Mouse (Mus musculus): ENCODE data around the gene Znhit1. TPM values are rescaled to one million over a fixed set of nuclear protein-coding genes. Genes with fewer than 3 reads are reported as not detected.
A peak's percentile ranks its signal among the peaks of the same experiment; 100 is the strongest.
"Not testable (repeated sequence)": the region's sequence is repeated elsewhere in the genome, so short reads cannot be mapped to it uniquely, and the experiment has no call there.

Gene Znhit1
- polyA plus RNA-seq, 1 experiment, result 52.4 TPM

DNA sequence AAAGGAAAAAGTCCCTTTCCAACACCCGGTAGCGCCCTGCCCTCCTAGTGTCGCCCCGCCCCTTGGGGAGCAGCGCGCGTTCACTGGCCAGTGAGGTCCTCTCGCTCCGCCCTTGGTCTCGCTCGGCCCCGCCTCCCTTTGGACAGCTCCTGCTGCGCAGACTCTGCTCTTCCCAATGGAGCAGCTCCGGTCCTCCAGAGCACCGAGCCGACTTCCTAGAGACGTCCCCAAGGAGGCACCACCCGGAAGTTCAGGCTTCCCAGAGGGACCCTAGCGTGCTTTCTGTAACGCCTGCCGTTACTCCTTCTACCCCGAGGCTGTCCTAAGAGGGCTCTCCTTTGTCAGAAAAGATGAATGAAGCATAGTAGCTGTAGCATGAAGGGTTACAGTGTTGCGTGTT lies 34.8 kb downstream of the Znhit1 start, which contains the start of gene Fis1:
Fis1 (plus strand) TSS at position 261 of the 400 bp plus-strand sequence.
- peak; percentile 78 for DNase-seq (ENCODE audit: low read depth)

DNA sequence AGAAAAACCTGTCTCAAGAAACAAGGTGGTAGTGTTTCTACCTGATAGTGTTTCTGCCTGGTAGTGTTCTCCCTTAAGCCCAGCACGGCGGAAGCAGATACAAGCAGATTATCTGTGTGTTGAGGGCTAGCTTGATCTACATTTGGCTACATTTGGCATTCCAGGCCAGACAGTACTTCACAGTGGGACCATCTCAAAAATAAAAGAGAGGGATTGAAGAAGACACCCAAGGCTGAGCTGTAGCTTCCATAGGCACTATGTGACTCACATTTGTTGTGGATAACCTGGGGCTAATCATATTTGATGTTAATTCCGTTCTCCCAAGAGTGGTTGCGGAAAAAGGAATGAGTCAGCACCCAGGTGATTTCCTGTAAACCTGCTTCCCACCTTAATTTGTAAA lies 35.7 kb downstream of the Znhit1 start:
- no peak for DNase-seq (ENCODE audit: low read depth)

DNA sequence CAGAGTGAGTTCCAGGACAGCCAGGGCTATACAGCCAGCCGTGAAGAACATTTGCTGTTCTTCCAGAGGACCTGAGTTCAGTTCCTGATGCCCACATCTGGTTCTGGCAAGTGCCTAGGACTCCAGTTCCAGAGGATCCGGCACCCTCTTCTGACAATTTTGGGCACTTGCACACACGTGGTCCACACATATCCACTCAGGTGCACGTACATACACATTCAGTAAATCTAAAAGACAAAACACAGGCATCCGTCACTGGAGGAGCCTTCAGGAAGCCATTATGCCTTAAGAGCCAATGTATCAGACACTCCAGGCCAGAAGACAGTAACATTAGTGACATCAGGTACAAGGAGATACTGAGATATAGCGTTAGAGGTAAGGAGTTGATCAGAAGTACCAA lies 37.3 kb downstream of the Znhit1 start:
- DNase-seq (ENCODE audit: low read depth), result no peak

DNA sequence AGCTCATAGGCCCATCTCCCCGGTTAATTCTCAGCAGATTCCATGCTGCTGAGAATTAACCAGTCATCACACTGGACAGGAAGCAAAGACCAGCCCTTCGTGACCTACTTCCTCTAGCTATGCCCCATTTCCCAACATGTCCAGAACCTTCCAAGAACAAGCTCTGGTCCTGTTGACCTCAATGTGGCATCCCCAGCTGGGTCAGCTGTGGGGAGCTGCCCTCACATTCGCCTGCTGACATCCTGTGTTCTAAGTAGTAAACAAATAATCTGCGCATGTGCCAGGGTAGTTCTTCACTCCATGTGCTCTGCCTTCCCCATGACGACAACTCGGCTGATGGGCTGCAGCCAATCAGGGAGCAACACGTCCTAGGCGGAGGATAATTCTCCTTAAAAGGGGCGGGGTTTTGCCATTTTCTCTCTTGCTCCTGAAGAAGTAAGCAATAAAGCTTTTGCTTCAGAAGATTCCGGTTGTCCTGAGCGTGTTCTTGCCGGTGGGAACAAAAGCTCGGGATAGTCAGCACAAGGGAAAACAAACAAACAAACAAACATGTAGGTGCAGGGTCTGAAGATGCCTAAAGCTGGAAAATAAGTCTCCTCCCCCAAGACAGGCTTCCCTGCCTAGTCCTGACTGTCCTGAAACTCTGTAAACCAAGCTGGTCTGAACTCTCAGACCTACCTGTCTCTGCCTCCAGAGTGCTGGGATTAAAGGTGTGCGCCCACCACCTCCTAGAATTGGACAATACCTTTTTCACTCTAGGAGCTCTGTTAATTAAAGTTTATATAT lies 38.1 kb downstream of the Znhit1 start:
- not testable (repeated sequence) for DNase-seq (ENCODE audit: low read depth)

DNA sequence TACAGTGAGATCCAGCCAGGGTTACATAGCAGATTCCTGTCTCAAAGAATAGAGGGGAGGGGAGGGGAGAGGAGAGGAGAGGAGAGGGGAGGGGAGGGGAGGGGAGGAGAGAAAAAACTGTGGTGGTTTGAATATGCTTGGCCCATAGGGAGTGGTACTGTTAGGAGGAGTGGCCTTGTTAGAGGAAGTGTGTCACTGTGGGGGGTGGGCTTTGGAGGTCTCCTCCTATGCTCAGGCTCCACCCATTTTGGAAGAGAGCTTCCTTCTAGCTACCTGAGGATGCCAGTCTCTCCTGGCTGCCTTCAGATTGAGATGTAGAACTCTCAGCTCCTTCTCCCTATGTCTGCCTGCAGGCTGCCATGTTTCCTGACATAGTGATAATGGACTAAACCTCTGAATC lies 39.9 kb downstream of the Znhit1 start:
- no peak for DNase-seq (ENCODE audit: low read depth)

DNA sequence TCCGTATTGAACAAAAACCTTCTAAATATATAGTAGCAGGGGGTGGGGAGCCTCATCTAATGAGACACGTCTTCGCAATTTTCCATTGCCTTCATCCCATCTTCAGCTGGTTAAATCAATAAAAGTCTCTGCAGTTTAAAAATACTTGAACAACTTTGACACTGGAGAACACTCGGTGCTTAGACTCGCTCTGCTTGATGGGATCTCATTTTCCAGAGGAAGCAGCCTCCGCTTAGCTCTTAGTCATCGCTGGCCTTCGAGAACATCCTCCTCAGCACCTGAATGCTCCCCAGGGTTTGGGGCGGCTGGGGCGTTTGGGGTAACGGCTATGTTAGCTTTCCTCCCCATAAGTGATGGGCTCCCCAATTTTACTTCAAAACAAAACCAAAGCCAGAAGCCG lies 42.7 kb downstream of the Znhit1 start:
- no peak for DNase-seq (ENCODE audit: low read depth)

DNA sequence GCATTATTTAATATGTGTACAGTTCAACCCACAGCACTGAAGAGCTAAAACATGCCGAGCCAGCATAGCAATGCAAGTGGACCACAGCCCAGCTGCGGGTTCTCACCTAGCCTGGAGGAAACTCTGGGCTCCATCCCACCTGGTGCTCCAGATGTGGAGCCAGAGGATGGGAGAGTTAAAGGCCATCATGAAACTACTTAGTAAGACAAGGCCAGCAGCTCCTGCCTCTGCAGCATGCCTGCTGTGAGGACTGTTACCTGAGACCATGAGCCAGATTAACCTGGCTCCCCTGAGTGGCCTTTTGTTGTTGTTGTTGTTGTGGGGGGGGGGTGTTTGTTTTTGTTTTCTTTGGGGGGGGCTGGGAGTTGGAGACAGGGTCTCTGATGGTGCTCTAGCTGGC lies 44.4 kb downstream of the Znhit1 start:
- no peak for DNase-seq (ENCODE audit: low read depth)

DNA sequence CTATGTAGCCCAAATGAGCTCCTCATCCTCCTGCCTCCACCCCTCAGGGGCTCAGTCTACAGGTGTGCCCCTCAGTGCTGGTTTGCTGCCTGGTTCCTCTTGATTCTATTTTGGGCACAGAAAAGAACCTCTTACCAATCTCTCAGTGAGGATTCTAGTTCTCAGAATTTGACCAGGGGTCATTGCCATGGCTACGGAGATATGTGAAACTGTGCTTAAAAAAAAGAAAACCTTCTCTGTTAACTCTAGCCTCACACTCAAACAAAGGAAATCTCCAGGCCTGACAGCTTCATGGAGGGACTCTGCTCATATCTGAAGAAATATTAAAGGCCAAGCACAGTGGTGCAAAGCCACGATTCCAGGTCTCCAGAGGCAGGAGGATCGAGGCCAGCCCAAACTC lies 45.0 kb downstream of the Znhit1 start:
- no peak for DNase-seq (ENCODE audit: low read depth)

DNA sequence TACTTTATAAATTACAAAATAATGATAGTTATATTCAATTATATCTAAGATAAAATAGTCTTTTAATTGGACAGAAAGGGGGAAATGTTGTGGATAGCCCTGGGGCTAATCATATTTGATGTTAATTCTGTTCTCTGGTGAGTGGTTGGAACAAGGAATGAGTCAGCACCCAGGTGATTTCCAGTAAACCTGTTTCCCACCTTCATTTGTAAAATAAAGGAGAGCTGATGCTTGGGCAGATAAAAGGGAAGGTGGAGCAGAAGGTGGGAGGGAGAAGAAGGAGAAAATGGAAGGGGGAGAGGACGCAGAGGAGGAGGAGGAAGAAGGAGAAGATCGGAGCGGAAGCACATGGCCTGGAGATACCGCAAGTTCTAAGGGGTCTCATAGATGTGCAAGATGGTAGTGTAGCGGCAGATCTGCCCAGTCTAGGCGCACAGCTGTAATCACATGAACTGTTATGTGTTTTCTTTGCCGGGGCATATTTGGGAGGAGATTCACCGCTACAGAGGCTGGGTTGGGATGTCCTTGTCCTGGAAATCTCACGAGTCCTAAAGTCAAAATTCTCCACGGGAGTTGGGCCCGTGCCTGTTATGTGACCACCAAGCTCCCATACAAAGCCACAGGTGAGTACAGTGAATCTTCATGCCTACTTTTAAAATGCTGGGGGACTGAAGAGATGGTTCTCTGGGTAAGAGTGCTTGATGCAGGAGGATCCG lies 46.8 kb downstream of the Znhit1 start:
- no peak for DNase-seq (ENCODE audit: low read depth)

DNA sequence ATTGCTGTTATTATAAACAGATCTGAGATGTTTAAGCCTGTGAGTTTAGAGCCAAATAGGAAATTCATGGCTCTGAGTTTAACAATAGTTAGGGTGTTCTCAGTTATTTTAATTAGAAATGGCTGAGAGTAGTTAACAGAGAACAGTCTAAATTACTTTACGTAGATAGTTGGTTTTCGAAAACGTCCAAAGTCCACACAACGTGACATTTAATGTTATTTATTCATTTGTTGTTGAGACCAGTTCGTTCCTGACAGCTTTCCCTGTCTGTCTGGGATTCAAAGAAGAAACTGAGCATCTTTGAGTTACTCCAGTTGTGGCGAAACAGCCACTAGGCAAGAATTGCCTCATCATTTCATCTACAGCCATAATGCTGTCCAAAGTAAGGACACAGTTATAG lies 47.8 kb downstream of the Znhit1 start:
- not testable (repeated sequence) for DNase-seq (ENCODE audit: low read depth)

DNA sequence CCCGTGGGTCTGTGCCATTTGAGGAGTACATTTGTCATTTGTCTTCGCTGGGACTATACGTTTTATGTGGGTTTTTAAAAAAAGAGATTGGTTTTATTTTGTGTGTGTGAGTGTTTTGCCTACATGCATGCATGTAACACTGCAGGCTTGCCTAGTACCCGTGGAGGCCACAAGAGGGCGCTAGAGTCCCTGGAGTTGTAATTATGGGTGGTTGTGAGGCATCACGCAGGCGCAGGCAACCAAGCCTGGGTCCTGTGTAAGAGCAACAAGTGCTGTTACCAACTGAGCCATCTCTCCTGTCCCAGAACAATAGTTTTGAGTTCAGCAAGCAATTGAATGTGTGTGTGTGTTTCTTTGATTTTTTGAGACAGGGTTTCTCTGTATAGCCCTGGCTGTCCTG lies 48.5 kb downstream of the Znhit1 start:
- DNase-seq (ENCODE audit: low read depth), result no peak

DNA sequence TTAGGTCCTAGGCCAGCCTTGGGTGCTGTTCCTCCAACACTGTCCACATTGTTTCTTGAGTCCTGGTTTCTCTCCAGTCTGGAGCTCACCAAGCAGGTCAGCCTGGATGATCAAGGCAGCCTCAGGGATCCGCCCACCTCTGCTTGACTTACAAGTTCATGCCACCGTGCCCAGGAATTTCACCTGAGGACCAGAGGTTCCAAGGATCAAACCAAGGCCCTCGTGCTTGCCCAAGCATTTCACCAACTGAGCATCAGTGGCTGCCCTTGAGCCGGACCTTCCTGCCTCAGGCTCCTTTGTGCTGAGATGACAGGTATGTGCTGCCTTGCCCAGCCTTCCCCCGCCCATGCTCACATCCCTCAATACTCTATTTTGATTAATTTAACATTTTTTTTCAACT lies 50.2 kb downstream of the Znhit1 start:
- DNase-seq (ENCODE audit: low read depth), result peak; percentile 97

DNA sequence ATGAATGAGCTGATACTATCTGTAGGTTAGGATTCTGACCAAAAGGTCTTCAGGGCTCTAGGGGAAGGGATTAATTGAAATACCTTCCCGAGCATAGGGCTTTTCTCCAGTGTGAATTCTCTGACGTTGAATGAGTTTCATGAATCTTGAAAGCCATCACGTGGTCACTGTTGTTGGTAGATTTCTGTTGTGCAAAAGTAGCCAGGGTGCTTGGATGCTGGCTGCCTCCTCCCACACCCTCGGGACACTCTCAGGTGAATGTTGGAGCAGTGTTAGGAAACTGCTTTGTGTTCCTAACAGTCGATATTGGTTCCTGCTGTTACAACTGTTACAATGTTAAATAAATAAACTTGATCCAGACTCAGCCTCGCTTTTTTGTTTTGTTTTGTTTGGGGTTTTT lies 51.1 kb downstream of the Znhit1 start:
- DNase-seq (ENCODE audit: low read depth), result no peak

DNA sequence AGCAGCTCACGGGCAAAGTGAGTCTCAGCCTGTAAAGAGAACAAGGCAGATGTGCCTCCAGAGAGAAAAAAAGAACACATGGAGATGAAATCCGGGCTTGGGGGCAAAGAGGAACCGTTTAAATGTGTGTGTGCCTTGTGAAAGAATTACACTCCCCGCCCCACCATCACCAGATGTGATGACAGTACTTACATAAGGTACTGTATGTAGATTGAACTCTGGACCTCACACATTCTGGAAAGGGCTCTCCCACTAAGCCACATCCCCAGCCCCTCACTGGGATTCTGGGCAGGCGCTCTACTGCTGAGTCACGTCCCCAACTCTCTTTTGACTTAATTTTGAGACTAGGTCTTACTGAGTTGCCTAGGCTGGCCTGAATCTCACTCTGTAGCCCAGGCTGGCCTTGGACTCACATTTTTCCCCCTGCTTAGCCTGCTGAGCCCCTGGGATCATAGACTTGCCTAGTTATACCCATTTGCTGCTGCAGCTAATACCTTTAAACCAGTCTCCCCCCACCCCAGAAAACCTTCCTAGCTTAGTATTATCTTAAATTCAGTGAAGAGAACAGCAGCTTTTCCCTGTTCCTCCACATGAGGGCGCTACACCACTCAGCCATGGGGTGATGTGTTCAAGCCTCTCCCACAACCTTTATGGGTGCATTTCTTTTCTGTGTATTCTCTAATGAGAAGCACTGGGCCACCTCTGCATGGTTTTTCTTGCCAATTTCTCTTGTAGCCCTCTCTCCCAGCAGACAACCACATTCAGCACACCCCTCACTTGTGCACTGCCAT lies 51.7 kb downstream of the Znhit1 start:
- no peak for DNase-seq (ENCODE audit: low read depth)

DNA sequence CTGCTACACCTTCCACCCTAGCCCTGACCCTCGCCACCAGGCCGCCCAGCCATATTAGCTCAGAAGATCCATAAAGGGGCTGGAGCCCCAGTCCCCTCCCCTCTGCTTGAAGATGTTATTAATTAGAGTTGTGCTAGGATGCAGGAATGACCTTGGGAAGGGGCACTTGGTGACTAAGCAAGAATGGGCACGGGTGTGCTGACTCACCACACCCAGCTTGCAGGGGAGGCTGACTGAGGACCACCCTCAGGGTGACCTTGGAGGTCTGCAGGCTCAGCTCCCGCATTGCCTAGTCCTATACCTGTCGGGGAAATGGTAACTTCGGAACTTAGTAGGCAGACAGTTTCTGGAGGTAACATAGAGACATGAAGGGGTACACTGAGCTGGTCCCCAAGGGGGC lies 53.9 kb downstream of the Znhit1 start:
- DNase-seq (ENCODE audit: low read depth), result no peak

DNA sequence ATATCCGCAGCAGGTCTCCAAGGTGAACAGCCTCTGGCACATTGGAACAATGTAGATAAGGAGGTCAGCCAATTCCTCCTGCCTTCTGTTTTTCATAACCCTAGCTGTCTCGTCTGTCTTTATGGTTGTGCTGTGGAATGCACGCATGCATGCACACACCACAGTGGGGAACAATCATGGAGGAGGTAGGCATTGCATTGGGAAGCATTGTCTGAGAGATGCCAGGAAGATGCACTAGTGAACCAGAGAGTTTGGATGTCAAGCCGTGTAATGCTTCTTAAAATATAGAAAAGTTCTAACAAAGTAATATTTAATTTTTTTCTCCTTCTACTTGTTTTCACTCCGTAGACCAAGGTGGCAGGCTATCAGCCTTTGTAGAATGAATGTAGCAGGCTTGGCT lies 54.9 kb downstream of the Znhit1 start:
- DNase-seq (ENCODE audit: low read depth), result no peak

Other genes starting within 250 kb of the Znhit1 start
- gene Col26a1, start 104.8 kb downstream of the Znhit1 start, polyA plus RNA-seq (2012; rRNA removed), result 1.1 and 1.3 TPM in 2 replicates
- 16.9 and 21.2 TPM in 2 replicates for gene Ift22, start 79.9 kb downstream of the Znhit1 start, polyA plus RNA-seq (2012; rRNA removed)
- 163 and 173 TPM in 2 replicates for gene Fis1, start 34.7 kb downstream of the Znhit1 start, polyA plus RNA-seq (2012; rRNA removed)
- 24.6 and 37.4 TPM in 2 replicates for gene Cldn15, start 21.4 kb downstream of the Znhit1 start, polyA plus RNA-seq (2012; rRNA removed)
- gene Plod3, start 1.0 kb downstream of the Znhit1 start, polyA plus RNA-seq (2012; rRNA removed), result 66.5 and 85.1 TPM in 2 replicates
- not detected in 2 replicates for gene Vgf, start 38.4 kb upstream of the Znhit1 start, polyA plus RNA-seq (2012; rRNA removed)
- 43.7 and 60.2 TPM in 2 replicates for gene Ap1s1, start 58.1 kb upstream of the Znhit1 start, polyA plus RNA-seq (2012; rRNA removed)
- gene Serpine1, start 84.2 kb upstream of the Znhit1 start, polyA plus RNA-seq (2012; rRNA removed), result 6.6 and 9.2 TPM in 2 replicates
- gene Trim56, start 128.2 kb upstream of the Znhit1 start, polyA plus RNA-seq (2012; rRNA removed), result 7.2 and 12.7 TPM in 2 replicates
- 0.23 TPM in 1 of 2 replicates, not detected in the other for gene Muc3, start 161.3 kb upstream of the Znhit1 start, polyA plus RNA-seq (2012; rRNA removed)
- gene Muc3a, start 224.4 kb upstream of the Znhit1 start, polyA plus RNA-seq (2012; rRNA removed), result 0.62 and 0.96 TPM in 2 replicates